Mouse (Mus musculus) c-Kit-positive CD71-positive TER-119-positive erythroid progenitor cells, embryonic 14.5 days (primary cell): ENCODE measurements around the gene Ankrd23.

Experiments used
- DNase-seq: peaks from one replicate; pipeline ENCODE4 v3.0.0-alpha.2; 2013; ENCODE audit warnings: low spot score

Gene Ankrd23

GRCm38 (mm10) chr1:36563197-36563596, 26.5 kb upstream of the Ankrd23 start:
- no peak for DNase-seq

DNA sequence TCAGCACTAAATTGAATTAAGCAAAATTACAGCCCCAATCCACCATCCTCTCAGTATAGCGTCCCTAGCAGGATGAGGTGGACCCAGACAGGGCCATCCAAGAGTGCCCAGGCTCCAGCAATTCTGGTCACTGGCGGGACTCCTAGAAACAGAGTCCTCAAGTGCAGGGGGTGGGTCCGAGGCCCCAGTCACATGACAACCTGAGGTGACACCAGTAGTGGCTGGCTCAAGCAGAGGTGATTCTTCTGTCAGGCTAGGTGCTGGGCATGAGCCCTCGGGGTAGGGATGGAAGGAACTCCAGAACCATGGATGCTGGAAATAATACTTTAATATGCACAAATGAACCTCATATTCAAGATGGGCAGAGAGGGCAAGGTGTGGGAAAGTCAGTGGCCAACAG, 25.7 kb upstream of the Ankrd23 start:
- DNase-seq = no peak

DNA sequence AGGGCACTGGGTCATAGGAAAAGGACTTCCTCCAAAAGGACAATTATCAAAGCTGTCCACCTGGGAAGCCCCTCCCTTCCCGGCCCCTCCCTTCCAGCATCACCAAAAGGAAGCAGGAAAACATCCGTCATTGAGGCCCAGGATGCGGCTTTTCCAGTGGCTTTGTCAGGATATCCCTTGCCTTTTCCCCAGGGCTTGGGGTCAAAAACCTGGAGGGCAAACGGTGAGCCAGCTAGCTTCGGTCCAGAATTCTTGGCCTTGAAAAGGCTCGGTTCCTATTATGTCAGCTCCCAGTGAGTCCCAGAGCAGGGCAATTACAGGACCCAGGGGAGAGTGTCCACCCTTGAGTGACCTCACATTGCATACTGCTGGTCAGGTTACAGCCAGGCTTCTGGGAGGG, 24.2 kb upstream of the Ankrd23 start:
- no peak for DNase-seq

DNA sequence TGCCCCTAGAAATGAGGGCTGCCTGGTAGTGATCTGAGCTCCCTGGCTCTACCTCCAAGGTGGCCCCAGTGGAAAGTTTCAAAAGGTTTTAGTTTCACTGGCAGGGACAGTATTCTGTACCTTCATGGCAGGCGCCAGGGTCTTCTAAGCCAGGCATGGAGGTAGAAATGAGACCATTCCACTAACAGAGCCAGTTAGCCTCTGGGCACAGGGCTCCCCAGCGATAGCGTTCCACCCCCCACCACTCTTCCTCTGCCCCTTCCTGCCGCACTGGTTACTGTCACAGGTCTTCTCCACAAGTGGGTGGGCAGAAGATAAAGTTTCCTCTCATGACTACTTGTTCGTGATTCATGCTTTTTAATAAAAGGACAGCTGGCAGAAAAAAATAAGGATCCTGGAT, 23.2 kb upstream of the Ankrd23 start:
- no peak for DNase-seq

GRCm38 (mm10) chr1:36559256-36559655, 22.6 kb upstream of the Ankrd23 start:
- no peak for DNase-seq

- no peak for DNase-seq
Measured at GRCm38 (mm10) chr1:36558031-36558993, 21.6 kb upstream of the Ankrd23 start, which contains the start of gene Sema4c. Gene Sema4c (minus strand): TSS chr1:36558349.

- no peak for DNase-seq
Measured at GRCm38 (mm10) chr1:36557457-36558011, 20.9 kb upstream of the Ankrd23 start.

DNA sequence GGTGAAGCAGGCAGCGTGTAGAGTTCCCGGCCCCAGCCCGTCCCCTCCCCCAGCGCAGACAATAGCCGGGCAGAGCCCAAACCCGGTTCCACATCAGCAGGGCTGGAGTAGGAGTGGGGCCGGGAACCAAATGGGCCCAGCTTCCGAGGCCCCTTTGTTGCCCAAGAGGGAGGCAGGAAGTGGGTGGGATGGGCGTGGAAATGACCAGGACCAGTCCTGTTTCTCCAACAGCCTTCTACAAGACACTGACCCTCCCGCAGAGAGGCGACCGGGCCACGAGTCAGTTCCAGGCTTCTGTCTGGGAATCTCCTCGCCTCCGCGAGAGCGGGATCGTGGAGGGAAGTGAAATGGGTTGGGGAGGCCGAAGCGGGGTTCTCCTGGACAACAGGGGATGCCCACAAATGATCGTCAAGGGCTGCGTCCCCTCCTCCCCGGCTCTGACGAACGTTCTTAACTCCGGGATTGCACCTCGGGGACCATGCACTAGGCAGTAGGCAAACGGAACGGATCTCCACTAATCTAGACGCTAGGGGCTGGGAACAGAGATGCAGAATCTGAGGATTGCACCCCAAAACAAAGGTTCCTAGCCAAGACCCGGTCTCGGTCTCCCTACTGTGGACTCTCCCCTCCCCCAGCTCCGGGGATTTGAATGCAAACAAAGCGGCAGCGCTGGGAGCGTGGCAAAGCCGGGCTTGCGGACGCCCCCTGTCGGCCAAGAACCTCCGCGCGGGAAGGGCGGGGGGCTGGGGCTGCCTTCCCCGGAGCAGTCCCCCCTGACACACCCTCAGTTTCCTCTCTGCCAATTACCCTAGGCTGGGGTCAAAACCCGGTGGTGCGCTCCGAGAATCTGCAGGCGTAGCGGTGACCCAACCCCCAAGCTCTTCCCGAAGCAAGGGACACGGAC, 20.1 kb upstream of the Ankrd23 start:
- no peak for DNase-seq

- no peak for DNase-seq
Measured at GRCm38 (mm10) chr1:36555798-36556395, 19.2 kb upstream of the Ankrd23 start.

GRCm38 (mm10) chr1:36554633-36555399, 18.1 kb upstream of the Ankrd23 start:
- no peak for DNase-seq

GRCm38 (mm10) chr1:36552506-36552905, 15.8 kb upstream of the Ankrd23 start:
- no peak for DNase-seq

GRCm38 (mm10) chr1:36551904-36552303, 15.2 kb upstream of the Ankrd23 start:
- no peak for DNase-seq

- DNase-seq = no peak
Measured at GRCm38 (mm10) chr1:36550075-36550863, 13.6 kb upstream of the Ankrd23 start.

- no peak for DNase-seq
Measured at GRCm38 (mm10) chr1:36549491-36549890, 12.8 kb upstream of the Ankrd23 start.

DNA sequence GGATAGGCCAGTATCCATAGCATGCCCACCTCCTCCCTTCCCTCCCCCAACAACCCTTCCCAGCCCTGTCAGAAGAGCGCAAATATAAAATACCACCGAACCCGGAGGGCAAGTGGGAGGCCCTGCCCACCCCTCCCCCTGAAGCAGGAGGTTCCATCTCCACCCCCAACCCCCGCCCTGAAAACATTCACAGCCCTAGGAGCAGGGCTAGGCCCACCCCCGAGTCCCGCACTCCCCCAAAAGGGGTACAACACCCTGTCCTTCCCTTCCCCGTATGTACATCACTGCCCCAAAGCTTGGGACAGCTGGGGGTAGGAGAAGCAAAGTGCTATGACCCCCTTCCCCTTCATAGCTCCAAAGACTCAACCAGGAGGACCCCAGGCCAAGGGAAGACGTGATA, 12.1 kb upstream of the Ankrd23 start:
- DNase-seq = no peak

GRCm38 (mm10) chr1:36547981-36548598, 11.4 kb upstream of the Ankrd23 start:
- DNase-seq = no peak

- peak; percentile 97 for DNase-seq
Measured at GRCm38 (mm10) chr1:36546888-36547471, 10.3 kb upstream of the Ankrd23 start, which contains the start of gene Ankrd39. Gene Ankrd39 (minus strand): TSS chr1:36547445.

DNA sequence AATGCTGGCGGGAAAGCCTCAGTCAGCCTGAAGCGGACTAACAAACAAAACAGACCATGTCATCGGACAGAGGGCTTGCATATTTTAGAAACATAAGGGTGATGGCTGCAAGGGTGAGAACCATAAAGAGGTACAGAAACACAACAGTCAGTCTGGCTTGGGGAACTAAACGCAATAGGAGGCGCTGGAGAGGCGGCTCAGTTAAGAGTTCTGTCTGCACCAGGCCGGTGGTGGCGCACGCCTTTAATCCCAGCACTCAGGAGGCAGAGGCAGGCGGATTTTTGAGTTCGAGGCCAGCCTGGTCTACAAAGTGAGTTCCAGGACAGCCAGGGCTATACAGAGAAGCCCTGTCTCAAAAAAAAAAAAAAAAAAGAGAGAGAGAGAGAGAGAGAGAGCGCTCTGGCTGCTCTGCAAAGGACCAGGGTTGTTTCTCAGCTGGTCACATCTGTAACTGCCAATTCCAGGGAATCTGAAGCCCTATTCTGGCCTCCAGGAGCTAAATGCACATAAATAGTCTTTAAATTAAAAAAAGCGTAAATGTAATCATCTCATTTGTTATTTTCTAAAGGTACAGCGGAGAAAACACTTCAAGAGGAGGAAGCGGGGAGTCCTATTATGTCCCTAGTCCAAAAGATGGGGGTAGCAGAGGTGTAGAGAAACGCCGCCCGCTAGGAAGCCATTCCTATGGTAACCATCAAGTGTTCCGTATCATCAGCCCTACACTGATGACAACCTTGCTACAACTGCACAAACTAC, 9.3 kb upstream of the Ankrd23 start:
- DNase-seq = no peak

DNA sequence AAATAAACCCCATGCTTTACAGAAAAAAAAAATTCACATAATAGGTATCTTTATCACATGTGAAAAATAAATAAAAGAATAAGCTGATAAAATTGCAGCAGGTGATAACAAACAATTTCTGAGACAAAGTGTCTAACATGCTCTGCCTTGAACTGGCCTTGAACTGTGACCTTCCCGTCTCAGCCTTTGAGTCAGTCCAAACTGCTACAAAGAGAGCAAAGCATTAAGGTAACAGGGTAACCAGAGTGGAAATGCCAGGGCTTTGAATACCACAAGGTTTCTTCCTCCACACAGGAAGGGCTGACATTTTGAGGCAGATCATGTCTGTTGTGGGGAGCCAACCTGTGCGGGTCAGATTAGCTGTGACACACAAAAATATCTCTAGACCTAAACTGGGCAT, 8.7 kb upstream of the Ankrd23 start:
- DNase-seq = no peak
